Mouse (Mus musculus): ENCODE measurements around the gene Slc39a9.

DNA sequence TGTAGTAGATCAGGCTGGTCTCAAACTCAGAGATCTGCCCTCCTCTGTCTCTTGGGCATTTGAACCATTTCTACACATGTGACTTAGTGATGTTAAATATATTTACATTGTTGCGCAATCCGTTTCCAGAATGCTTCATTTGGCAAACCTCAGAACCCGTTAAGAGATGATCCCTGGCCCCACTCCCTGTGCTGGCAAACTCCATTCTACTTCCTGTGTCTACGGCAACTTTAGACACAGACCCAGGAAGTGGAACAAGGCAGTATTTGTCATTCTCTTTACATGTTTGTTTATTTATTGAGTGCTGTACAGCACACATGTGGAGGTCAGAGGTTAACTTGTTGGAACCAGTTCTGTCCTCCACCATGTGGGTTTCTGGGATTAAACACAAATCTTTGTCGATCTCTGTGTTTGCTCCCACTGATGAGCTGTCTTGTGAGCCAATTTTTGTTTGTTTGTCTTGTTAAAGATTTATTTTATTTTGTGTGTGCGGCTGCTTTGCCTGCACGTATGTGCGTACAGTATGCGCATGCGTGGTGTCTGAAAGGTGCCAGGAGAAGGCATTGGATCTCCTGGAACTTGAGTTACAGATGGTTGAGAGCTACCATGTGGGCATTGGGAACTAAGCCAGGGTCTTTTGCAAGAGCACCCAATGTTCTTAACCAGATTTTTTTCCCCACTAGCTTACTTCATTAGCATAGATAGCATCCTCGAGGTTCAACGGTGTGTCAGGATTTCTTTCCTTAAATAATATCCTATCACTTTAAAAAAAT lies 86.3 kb downstream of the Slc39a9 start:
- TF ChIP-seq CTCF (IDR thresholded peaks at IDR 0.05; ENCODE audit: low read depth, low read length) (no peak), POLR2A (IDR thresholded peaks at IDR 0.05; ENCODE audit: insufficient read depth, low read length) (no peak)
